Mouse (Mus musculus) liver, embryonic 14.5 days (tissue): Measurements from ENCODE around the gene Runx2. TPM values are rescaled to one million over a fixed set of nuclear protein-coding genes. Genes with fewer than 3 reads are reported as not detected.

Experiments
- ATAC-seq: fragments of 200-750 bp; cut with Nextera tagmentation; 2 replicates; pipeline ENCODE4 v1.8.0; 2017; ENCODE audit warnings: moderate number of reproducible peaks, mild to moderate bottlenecking, moderate library complexity; ENCODE audit not compliant: insufficient read depth
- DNase-seq, 3 experiments: peaks; one replicate each; pipeline ENCODE4 v3.0.0-alpha.2; 2012 to 2013; ENCODE audit warnings: low read depth in 3 of 3, low spot score in 3 of 3
- H3K27ac ChIP-seq: fragments of 300-500 bp; sonication (generic); 2 replicates; pipeline ENCODE4 v1.5.1; 2014; ENCODE audit warnings: moderate library complexity, mild to moderate bottlenecking, control low read depth, inconsistent platforms
- H3K27me3 ChIP-seq: fragments of 300-500 bp; sonication (generic); 2 replicates; pipeline ENCODE4 v1.6.1; 2014; ENCODE audit warnings: mild to moderate bottlenecking, low read length, moderate library complexity; ENCODE audit not compliant: control insufficient read depth, insufficient read depth
- H3K36me3 ChIP-seq: fragments of 300-500 bp; sonication (generic); replicated peaks from 2 replicates; pipeline ENCODE4 v1.6.1; 2014; ENCODE audit warnings: low read depth; ENCODE audit not compliant: control insufficient read depth, insufficient read depth
- H3K4me1 ChIP-seq, 2 experiments: fragments of 200-500 bp in 1 of 2; fragments of 300-500 bp in 1 of 2; sonication (generic) in 1 of 2; replicated peaks; 2 replicates each; pipeline ENCODE4 v1.6.1; 2012 to 2014; ENCODE audit warnings: antibody characterized with exemption in 1 of 2, inconsistent platforms in 1 of 2, low read length in 1 of 2; ENCODE audit not compliant: control insufficient read depth in 2 of 2, insufficient read depth in 2 of 2
- H3K4me2 ChIP-seq: fragments of 300-500 bp; sonication (generic); 2 replicates; pipeline ENCODE4 v1.6.1; 2014; ENCODE audit warnings: low read depth, mild to moderate bottlenecking, control low read depth, moderate library complexity
- H3K4me3 ChIP-seq, 2 experiments: fragments of 200-500 bp in 1 of 2; fragments of 300-500 bp in 1 of 2; sonication (generic) in 1 of 2; 2 replicates each; pipeline ENCODE4 v1.5.1; 2012 to 2014; ENCODE audit warnings: low read depth in 2 of 2, low read length in 2 of 2, mild to moderate bottlenecking in 2 of 2, control low read depth in 1 of 2, inconsistent platforms in 1 of 2, moderate library complexity in 1 of 2; ENCODE audit not compliant: insufficient read depth in 1 of 2
- H3K9ac ChIP-seq: fragments of 300-500 bp; sonication (generic); replicated peaks from 2 replicates; pipeline ENCODE4 v1.6.1; 2014; ENCODE audit warnings: mild to moderate bottlenecking, control low read depth, moderate library complexity
- H3K9me3 ChIP-seq: fragments of 300-500 bp; sonication (generic); 2 replicates; pipeline ENCODE4 v1.6.1; 2016; ENCODE audit warnings: low read length, mixed read lengths; ENCODE audit not compliant: control insufficient read depth
- CTCF ChIP-seq: IDR thresholded peaks from 2 replicates; pipeline ENCODE4 v1.5.1; 2016; ENCODE audit warnings: antibody characterized with exemption, low read depth, control low read depth
- EP300 ChIP-seq: IDR thresholded peaks from 2 replicates; pipeline ENCODE4 v1.6.1; 2016; ENCODE audit warnings: antibody characterized with exemption, low read depth
- WGBS: fragments of 180-500 bp; shearing (Covaris S2); extraction: QIAGEN DNeasy Blood & Tissue Kit; methylation state at CpG from one replicate; pipeline ENCODE4 v1.1.7; 2014; ENCODE audit not compliant: insufficient replicate concordance; 5-methylcytosine and 5-hydroxymethylcytosine counted together
- polyA plus RNA-seq, 2 experiments: library from polyadenylated mRNA; depleted of rRNA in 1 of 2; stranded (reverse) in 1 of 2; unstranded in 1 of 2; fragments of >200 nt; fragmentation: Nextera tagmentation in 1 of 2; extraction: Ambion mirVana in 1 of 2; gene quantifications; 2 replicates each; pipeline versions ENCODE4 v1.2.1 to v1.2.3; 2012 to 2014

Gene Runx2
- polyA plus RNA-seq, 2 experiments = 0.58 to 0.65 TPM

GRCm38 (mm10) chr17:44827964-44828363, 13.4 kb upstream of the Runx2 start:
- peak; percentile 95 for ATAC-seq
- Histone ChIP-seq H3K9me3 (no peaks in the 10 kb centered on the region), H3K9ac (peak overlapping the region; percentile 63), H3K27ac (peak overlapping the region; percentile 89), H3K27me3 (no peaks in the 10 kb centered on the region), H3K4me2 (peak overlapping the region; percentile 61), H3K4me1 (peaks cover 32 to 36% of the 10 kb centered on the region in 2 experiments), H3K4me3 (peak overlapping the region in 1 of 2 experiments; percentile 26; a peak in 2 of 4 replicates), H3K36me3 (no peaks in the 10 kb centered on the region)
- TF ChIP-seq EP300 (peak; percentile 89), CTCF (no peak)
- peak; percentile 63 to 68 (median 67) for DNase-seq
- 22% methylated on average over 4 of the region's 4 CpGs for WGBS

- Histone ChIP-seq H3K4me3 (no peak overlapping the region), H3K9me3 (no peaks in the 10 kb centered on the region), H3K9ac (peak overlapping the region; percentile 63), H3K36me3 (no peaks in the 10 kb centered on the region), H3K4me2 (peak overlapping the region; percentile 61), H3K27me3 (no peaks in the 10 kb centered on the region), H3K27ac (peak overlapping the region; percentile 89), H3K4me1 (peaks cover 32 to 36% of the 10 kb centered on the region in 2 experiments)
- WGBS = 47% methylated on average over 3 of the region's 3 CpGs
- DNase-seq (peak in 1 of 3 experiments; percentile 26), ATAC-seq (no peak)
- TF ChIP-seq CTCF (no peak), EP300 (no peak)
These were observed 12.5 kb upstream of the Runx2 start for GRCm38 (mm10) chr17:44827124-44827523.

- TF ChIP-seq EP300 (no peak), CTCF (no peak)
- Histone ChIP-seq H3K27me3 (no peaks in the 10 kb centered on the region), H3K36me3 (no peaks in the 10 kb centered on the region), H3K9me3 (no peaks in the 10 kb centered on the region), H3K27ac (no peak overlapping the region), H3K4me2 (no peak overlapping the region), H3K4me3 (no peak overlapping the region), H3K4me1 (peaks cover 6 to 9% of the 10 kb centered on the region in 2 experiments), H3K9ac (no peak overlapping the region)
- 77% methylated on average over 5 of the region's 5 CpGs for WGBS
- DNase-seq = no peak
- ATAC-seq = peak; percentile 59; the same call in 1 of the 2 replicates
These were observed 7.3 kb upstream of the Runx2 start for GRCm38 (mm10) chr17:44821940-44822339.

DNA sequence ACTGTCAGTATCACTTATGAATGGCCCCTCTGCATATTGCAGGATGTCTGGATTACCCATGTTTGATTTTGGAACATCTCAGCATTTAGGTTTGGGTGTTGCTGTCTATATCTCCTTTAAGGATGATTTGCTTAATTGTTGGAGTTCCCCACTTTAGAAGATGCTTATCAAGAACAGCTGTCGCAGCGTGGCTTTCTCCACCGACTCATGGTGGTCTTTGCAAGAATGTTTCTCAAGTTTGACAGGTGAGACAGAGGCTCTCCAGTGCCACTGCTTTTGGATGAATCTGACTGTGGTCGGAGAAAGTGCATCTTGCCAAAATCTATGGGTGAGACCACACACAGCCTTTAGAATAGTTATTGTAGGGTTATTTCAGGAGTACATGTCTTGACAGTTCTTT, 5.2 kb upstream of the Runx2 start:
- ATAC-seq (no peak), DNase-seq (no peak)
- TF ChIP-seq CTCF = no peak
- no peak for TF ChIP-seq EP300
- 52% methylated on average over 4 of the region's 4 CpGs for WGBS
- Histone ChIP-seq H3K36me3 (no peaks in the 10 kb centered on the region), H3K9ac (no peak overlapping the region), H3K4me3 (no peak overlapping the region), H3K9me3 (no peaks in the 10 kb centered on the region), H3K4me2 (no peak overlapping the region), H3K4me1 (no peaks in the 10 kb centered on the region), H3K27ac (no peak overlapping the region), H3K27me3 (no peaks in the 10 kb centered on the region)

GRCm38 (mm10) chr17:44818825-44819224, 4.2 kb upstream of the Runx2 start:
- H3K27ac ChIP-seq = no peak overlapping the region; the same call in 1 of the 2 replicates
- no peak overlapping the region for H3K9ac ChIP-seq
- no peak for ATAC-seq
- H3K4me2 ChIP-seq = no peak overlapping the region
- no peaks in the 10 kb centered on the region for H3K4me1 ChIP-seq
- no peaks in the 10 kb centered on the region for H3K36me3 ChIP-seq
- TF ChIP-seq CTCF (no peak), EP300 (no peak)
- 39% methylated on average over 2 of the region's 2 CpGs for WGBS
- no peaks in the 10 kb centered on the region for H3K27me3 ChIP-seq
- no peak for DNase-seq
- H3K9me3 ChIP-seq = no peaks in the 10 kb centered on the region
- H3K4me3 ChIP-seq = no peak overlapping the region
